Mouse (Mus musculus) megakaryocyte, embryonic 14.5 days (primary cell): ENCODE measurements around the gene Smarcc1. TPM values are rescaled to one million over a fixed set of nuclear protein-coding genes. Genes with fewer than 3 reads are reported as not detected.

ENCODE experiments used
- H3K27me3 ChIP-seq: replicated peaks from 2 replicates; pipeline ENCODE3; 2012; ENCODE audit warnings: inconsistent platforms
- H3K36me3 ChIP-seq: replicated peaks from 2 replicates; pipeline ENCODE3; 2012; ENCODE audit warnings: low read length, inconsistent platforms, mixed read lengths
- H3K4me1 ChIP-seq: 2 replicates; pipeline ENCODE4 v1.6.1; 2012; ENCODE audit warnings: inconsistent platforms
- H3K4me3 ChIP-seq: replicated peaks from 2 replicates; pipeline ENCODE3; 2012; ENCODE audit warnings: moderate library complexity, mild to moderate bottlenecking, inconsistent platforms
- H3K9me3 ChIP-seq: 2 replicates; pipeline ENCODE4 v1.6.1; 2012; ENCODE audit warnings: inconsistent platforms
- FLI1 ChIP-seq: IDR thresholded peaks from 2 replicates; pipeline ENCODE4 v1.6.1; 2012; ENCODE audit warnings: low read length, inconsistent platforms, mixed read lengths
- GATA1 ChIP-seq: IDR thresholded peaks from 3 replicates; pipeline ENCODE4 v1.6.1; 2012; ENCODE audit warnings: mixed read lengths, low read length, inconsistent platforms, borderline replicate concordance
- polyA plus RNA-seq: library from polyadenylated mRNA; stranded (reverse); fragments of >175 nt; gene quantifications from 2 replicates; pipeline ENCODE4 v1.2.3, GENCODE M21; 2012; ENCODE audit warnings: low replicate concordance; ENCODE audit not compliant: insufficient read depth

The Smarcc1 gene
- polyA plus RNA-seq, 1 experiment, result 25.1 TPM

- H3K36me3 ChIP-seq, result peaks cover 84% of the 10 kb centered on the region
- no peaks in the 10 kb centered on the region for H3K9me3 ChIP-seq
- H3K4me3 ChIP-seq, result no peak overlapping the region
- peaks cover 9% of the 10 kb centered on the region for H3K4me1 ChIP-seq
- H3K27me3 ChIP-seq, result no peaks in the 10 kb centered on the region
- TF ChIP-seq GATA1, result no peak
Measured at GRCm38 (mm10) chr9:110229566-110230248, 112.2 kb downstream of the Smarcc1 start.

GRCm38 (mm10) chr9:110230395-110231071 is 113.0 kb downstream of the Smarcc1 start:
- H3K9me3 ChIP-seq, result no peaks in the 10 kb centered on the region
- peaks cover 88% of the 10 kb centered on the region for H3K36me3 ChIP-seq
- TF ChIP-seq FLI1 (no peak), GATA1 (no peak)
- H3K4me1 ChIP-seq, result peaks cover 9% of the 10 kb centered on the region
- no peaks in the 10 kb centered on the region for H3K27me3 ChIP-seq
- no peak overlapping the region for H3K4me3 ChIP-seq

- TF ChIP-seq GATA1, result no peak
- TF ChIP-seq FLI1, result no peak
- no peaks in the 10 kb centered on the region for H3K27me3 ChIP-seq
- H3K9me3 ChIP-seq, result no peaks in the 10 kb centered on the region
- H3K36me3 ChIP-seq, result peaks cover 91% of the 10 kb centered on the region
- 0 out of 2 replicates have a peak, but pooled peaks cover 3% of the 10 kb centered on the region for H3K4me1 ChIP-seq
- no peak overlapping the region for H3K4me3 ChIP-seq
Measured at GRCm38 (mm10) chr9:110234962-110235361, 117.5 kb downstream of the Smarcc1 start.

- Histone ChIP-seq H3K4me1 (peaks cover 26% of the 10 kb centered on the region), H3K27me3 (peaks cover 53% of the 10 kb centered on the region), H3K4me3 (no peak within 1 kb of the TSS), H3K36me3 (peaks cover 29% of the 10 kb centered on the region), H3K9me3 (no peaks in the 10 kb centered on the region)
- no peak for TF ChIP-seq GATA1
- no peak for TF ChIP-seq FLI1
Measured at GRCm38 (mm10) chr9:110243221-110243833, 125.8 kb downstream of the Smarcc1 start, which contains the start of gene Cspg5. Gene Cspg5 (plus strand): TSS chr9:110243783.

- no peaks in the 10 kb centered on the region for H3K9me3 ChIP-seq
- peak overlapping the region; percentile 92 for H3K4me3 ChIP-seq
- H3K36me3 ChIP-seq, result peaks cover 18% of the 10 kb centered on the region
- H3K4me1 ChIP-seq, result peaks cover 30% of the 10 kb centered on the region
- H3K27me3 ChIP-seq, result peaks cover 61% of the 10 kb centered on the region
- no peak for TF ChIP-seq GATA1
- no peak for TF ChIP-seq FLI1
Measured at GRCm38 (mm10) chr9:110244567-110244888, 127.0 kb downstream of the Smarcc1 start.

GRCm38 (mm10) chr9:110244889-110245589 is 127.5 kb downstream of the Smarcc1 start:
- Histone ChIP-seq H3K36me3 (peaks cover 16% of the 10 kb centered on the region), H3K4me1 (peaks cover 30% of the 10 kb centered on the region), H3K27me3 (peaks cover 67% of the 10 kb centered on the region), H3K4me3 (peak overlapping the region; percentile 92), H3K9me3 (no peaks in the 10 kb centered on the region)
- TF ChIP-seq GATA1 (no peak), FLI1 (no peak)

- Histone ChIP-seq H3K27me3 (peaks cover 72% of the 10 kb centered on the region), H3K4me1 (peaks cover 30% of the 10 kb centered on the region), H3K36me3 (peaks cover 13% of the 10 kb centered on the region), H3K4me3 (peak overlapping the region; percentile 92), H3K9me3 (no peaks in the 10 kb centered on the region)
- TF ChIP-seq GATA1 (no peak), FLI1 (no peak)
Measured at GRCm38 (mm10) chr9:110245590-110246320, 128.2 kb downstream of the Smarcc1 start.

- peaks cover 8% of the 10 kb centered on the region for H3K36me3 ChIP-seq
- peak overlapping the region; percentile 92 for H3K4me3 ChIP-seq
- peaks cover 30% of the 10 kb centered on the region for H3K4me1 ChIP-seq
- peaks cover 77% of the 10 kb centered on the region for H3K27me3 ChIP-seq
- H3K9me3 ChIP-seq, result no peaks in the 10 kb centered on the region
- TF ChIP-seq GATA1 (no peak), FLI1 (no peak)
Measured at GRCm38 (mm10) chr9:110246321-110246640, 128.8 kb downstream of the Smarcc1 start.

- peaks cover 80% of the 10 kb centered on the region for H3K27me3 ChIP-seq
- peaks cover 30% of the 10 kb centered on the region for H3K4me1 ChIP-seq
- no peaks in the 10 kb centered on the region for H3K9me3 ChIP-seq
- peaks cover 1% of the 10 kb centered on the region for H3K36me3 ChIP-seq
- no peak overlapping the region for H3K4me3 ChIP-seq
- TF ChIP-seq GATA1, result no peak
- TF ChIP-seq FLI1, result no peak
Measured at GRCm38 (mm10) chr9:110247049-110247448, 129.5 kb downstream of the Smarcc1 start.
